Comparison of ENCODE assay signal across 24 mouse cellular contexts in the genomic region with DNA sequence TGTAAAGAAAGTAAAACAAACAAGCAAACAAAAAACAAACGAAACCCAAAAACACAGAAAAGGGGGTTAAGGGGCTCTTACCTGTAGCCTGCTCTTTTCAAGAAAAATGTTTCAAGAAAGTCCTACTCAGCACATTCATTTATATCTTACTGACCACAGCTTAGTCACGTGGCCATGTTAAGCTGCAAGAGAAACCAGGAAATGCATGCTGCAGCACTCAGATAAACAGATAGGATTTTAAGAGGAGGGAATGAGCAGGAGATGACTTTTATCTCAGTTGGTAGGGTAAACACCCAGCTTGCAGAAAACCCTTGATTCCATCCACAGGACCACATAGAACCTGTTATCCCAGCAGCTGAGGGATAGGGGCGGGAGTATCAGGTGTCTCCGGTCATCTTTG.
DNase-seq lines count a peak whose midpoint lies in the region; ATAC-seq and TF ChIP-seq lines count a peak whose summit lies in the region.
"Had no signal": no experiment of that assay in that cellular context is flagged by ENCODE, and none has a peak within 500 bp of the region (broad histone marks: within the 10 kb centered on the region; RNA-seq: fewer than 3 reads in every experiment).

No protein-coding gene starts in this region.

- H3K27me3 ChIP-seq in C2C12 (ENCODE audit: control insufficient read depth, insufficient read depth, insufficient read length) = no peaks in the 10 kb centered on the region
- H3K27me3 ChIP-seq in liver, embryonic 16.5 days (ENCODE audit: control insufficient read depth, insufficient read depth, low read depth, low read length) = no peaks in the 10 kb centered on the region
- H3K27me3 ChIP-seq: embryonic facial prominence, embryonic 15.5 days; forebrain, embryonic 12.5 days; hindbrain, embryonic 12.5 days had no signal

- peaks cover 10% of the 10 kb centered on the region for H3K4me1 ChIP-seq in liver, embryonic 16.5 days (ENCODE audit: control insufficient read depth, low read depth, low read length)
- H3K4me1 ChIP-seq: embryonic facial prominence, embryonic 15.5 days; forebrain, embryonic 12.5 days; hindbrain, embryonic 12.5 days; midbrain, embryonic 10.5 days had no signal

- no peaks in the 10 kb centered on the region for H3K79me3 ChIP-seq in C2C12 (ENCODE audit: low read depth)

- H3K4me2 ChIP-seq in liver, embryonic 16.5 days (ENCODE audit: low read depth, low read length) = peak overlapping the region; percentile 43
- H3K4me2 ChIP-seq: embryonic facial prominence, embryonic 15.5 days; forebrain, embryonic 12.5 days; hindbrain, embryonic 12.5 days had no signal

- no peak overlapping the region for H3K27ac ChIP-seq in liver, embryonic 16.5 days (ENCODE audit: low read length)
- H3K27ac ChIP-seq: embryonic facial prominence, embryonic 15.5 days; forebrain, embryonic 12.5 days; heart, adult 2 months; hindbrain, embryonic 12.5 days; left cerebral cortex, adult 2 months; midbrain, embryonic 10.5 days had no signal

- 28% methylated on average over 4 of the region's 4 CpGs for WGBS in liver, embryonic 16.5 days (ENCODE audit: insufficient replicate concordance)

- H3K79me2 ChIP-seq in C2C12 (ENCODE audit: control insufficient read depth, insufficient read depth) = no peaks in the 10 kb centered on the region

- H3K4me3 ChIP-seq in C2C12 (ENCODE audit: insufficient read depth, poor library complexity, severe bottlenecking) = no peak overlapping the region
- peak overlapping the region; percentile 5; the same call in 1 of the 2 replicates for H3K4me3 ChIP-seq in liver, embryonic 16.5 days (ENCODE audit: low read depth, low read length)
- H3K4me3 ChIP-seq: embryonic facial prominence, embryonic 15.5 days; forebrain, embryonic 12.5 days; heart, adult 2 months; hindbrain, embryonic 12.5 days; left cerebral cortex, adult 2 months; midbrain, embryonic 10.5 days had no signal

- peak; percentile 56 for DNase-seq in MEL-GATA-1-ER (ENCODE audit: extremely low read depth, low read depth)
- no peak for DNase-seq in adrenal gland, adult (ENCODE audit: inconsistent age in 2 of 2, low spot score in 1 of 2)
- no peak for DNase-seq in spleen, postnatal 14 days (ENCODE audit: low spot score in 2 of 2)
- no peak for DNase-seq in adipocyte (ENCODE audit: low spot score)
- DNase-seq: adrenal gland, adult 8-10 months; cerebellum, adult 11-12 months; cerebellum, postnatal 14 days; heart, adult 2 months; heart, postnatal 10 days; kidney, adult 9 months; kidney, postnatal 36 days; layer of hippocampus, adult 9-11 months; left cerebral cortex, postnatal 4 days; lung, postnatal 36 days; thymus, adult 2 months had no signal

- TF ChIP-seq CTCF in C2C12 (IDR thresholded peaks at IDR 0.05; ENCODE audit: control insufficient read depth, insufficient read depth, insufficient read length) = no peak

- no peak overlapping the region for H3K9ac ChIP-seq in liver, embryonic 16.5 days (ENCODE audit: low read depth, low read length)
- H3K9ac ChIP-seq: embryonic facial prominence, embryonic 15.5 days; forebrain, embryonic 12.5 days; hindbrain, embryonic 12.5 days had no signal

- no peaks in the 10 kb centered on the region for H3K36me3 ChIP-seq in C2C12 (ENCODE audit: control insufficient read depth, insufficient read depth)
- H3K36me3 ChIP-seq in liver, embryonic 16.5 days (ENCODE audit: control insufficient read depth, insufficient read depth) = no peaks in the 10 kb centered on the region
- H3K36me3 ChIP-seq: embryonic facial prominence, embryonic 15.5 days; forebrain, embryonic 12.5 days; hindbrain, embryonic 12.5 days; midbrain, embryonic 10.5 days had no signal

- no peak overlapping the region for H3ac ChIP-seq in C2C12 (ENCODE audit: control insufficient read depth, insufficient read length, low read depth)

- 0 out of 2 replicates have a peak, but pooled peaks have one; percentile 52 for ATAC-seq in erythroid progenitor cell, adult 5-6 weeks (replicated peaks; ENCODE audit: low FRiP score, poor library complexity, severe bottlenecking)
- ATAC-seq in liver, embryonic 16.5 days (ENCODE audit: low read depth) = peak; percentile 85
- ATAC-seq in inflammation-experienced regulatory T-cells, adult 6 months = no peak

- no peaks in the 10 kb centered on the region for H3K9me3 ChIP-seq in liver, embryonic 16.5 days (replicated peaks; ENCODE audit: control insufficient read depth, low read length)
- H3K9me3 ChIP-seq: embryonic facial prominence, embryonic 15.5 days; hindbrain, embryonic 12.5 days; midbrain, embryonic 10.5 days had no signal

TF ChIP-seq in C2C12, 6 proteins besides CTCF, POLR2A, EP300 and RAD21:
- no peak for TF ChIP-seq FOSL1 (IDR thresholded peaks at IDR 0.05; ENCODE audit: insufficient read depth, low read length, poor library complexity, severe bottlenecking)
- TF ChIP-seq MYOD1 (IDR thresholded peaks at IDR 0.05; ENCODE audit: control insufficient read depth, insufficient read length, low read depth) = no peak
- TF ChIP-seq USF1 (IDR thresholded peaks at IDR 0.05; ENCODE audit: low read depth) = peak; percentile 45
- no peak for TF ChIP-seq MYOG (IDR thresholded peaks at IDR 0.05; ENCODE audit: control insufficient read depth, extremely low read depth, insufficient read length)
- TF ChIP-seq MAX (IDR thresholded peaks at IDR 0.05) = no peak
- no peak for TF ChIP-seq CEBPB (IDR thresholded peaks at IDR 0.05; ENCODE audit: low read depth)
